Mouse (Mus musculus): ENCODE data around the gene Pdx1.

DNA sequence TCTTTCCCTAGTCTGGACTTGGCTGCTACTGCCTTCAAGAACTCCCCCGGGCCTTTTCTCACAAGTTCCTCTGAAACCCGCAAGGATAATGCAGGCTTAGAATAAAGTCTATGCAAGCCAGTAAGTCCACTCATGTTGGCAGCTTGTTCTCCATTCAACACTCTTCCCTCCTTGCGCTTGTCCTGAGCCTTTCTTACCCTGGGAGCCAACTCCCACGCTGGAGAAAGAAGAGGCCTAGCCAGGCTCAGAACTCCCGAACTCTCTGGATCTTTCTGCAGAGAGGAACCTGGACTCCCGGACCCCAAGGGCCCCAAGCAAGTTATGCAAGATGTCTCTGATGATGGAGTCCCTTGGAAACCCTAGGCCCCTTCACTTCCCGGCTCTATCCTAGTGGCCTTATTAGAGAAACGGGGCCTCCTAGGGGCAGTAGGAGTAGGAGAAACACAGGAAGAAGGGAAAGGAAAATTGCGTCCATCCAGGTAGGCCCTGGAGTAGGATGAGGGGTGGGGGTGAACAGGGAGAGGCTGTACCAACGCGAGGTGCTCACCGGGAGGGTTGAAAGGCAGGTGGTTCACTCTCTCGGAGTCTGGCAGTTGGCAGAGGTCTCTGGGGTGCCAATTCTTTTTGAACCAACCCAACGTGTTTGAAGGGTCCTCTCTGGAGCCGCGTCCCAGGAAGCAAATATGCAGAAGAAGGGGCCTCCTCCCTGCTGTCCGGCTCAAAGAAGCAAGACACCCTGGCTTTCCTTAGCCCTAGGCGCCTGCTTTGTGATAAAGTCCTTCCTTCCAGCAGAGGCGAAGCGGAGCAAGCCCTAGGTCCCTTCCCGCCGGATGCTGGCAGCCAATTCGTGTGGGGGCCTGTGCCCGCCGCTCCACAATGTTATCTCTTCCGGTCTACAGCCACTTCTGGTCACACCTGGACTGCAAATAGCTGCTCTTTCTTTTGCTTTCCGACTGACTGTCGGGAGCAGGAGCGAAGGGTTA lies 1.2 kb downstream of the Pdx1 start:
- no peak for TF ChIP-seq CTCF (IDR thresholded peaks at IDR 0.05; ENCODE audit: insufficient read depth, low read depth, low read length)
- no peak for TF ChIP-seq POLR2A (IDR thresholded peaks at IDR 0.05; ENCODE audit: insufficient read depth, low read depth, low read length)
